Mouse (Mus musculus) stomach, postnatal 0 days (tissue): Measurements from ENCODE around the gene App.

Experiments
- CTCF ChIP-seq: IDR thresholded peaks from 2 replicates; pipeline ENCODE4 v1.5.1; 2016; ENCODE audit warnings: antibody characterized with exemption, low read depth, mild to moderate bottlenecking, moderate library complexity
- EP300 ChIP-seq: optimal IDR thresholded peaks from 2 replicates; pipeline ENCODE3; 2016; ENCODE audit warnings: antibody characterized with exemption

- TF ChIP-seq CTCF (no peak), EP300 (no peak)
These were observed 150.5 kb downstream of the App start for GRCm38 (mm10) chr16:85023106-85023505.
